Mouse (Mus musculus) left cerebral cortex, postnatal 36 days (tissue): ENCODE data around the gene Tln2. TPM values are rescaled to one million over a fixed set of nuclear protein-coding genes. Genes with fewer than 3 reads are reported as not detected.

Source experiments
- DNase-seq, 2 experiments: peaks; one replicate each; pipeline ENCODE4 v3.0.0; 2021 to 2022; ENCODE audit warnings: low spot score in 2 of 2, mixed read lengths in 1 of 2
- intact Hi-C: fragments of 180-260 bp; cut with DNase I; formaldehyde crosslinking; loops from one replicate; pipeline ENCODE4 v1.15.1; 2025
- total RNA-seq, 2 experiments: library from RNA; stranded (reverse); gene quantifications; 2 replicates each; pipeline ENCODE4 v1.2.3; 2021

Gene Tln2
- total RNA-seq, 2 experiments from 2014 or later: 93.8 to 104 TPM

DNA sequence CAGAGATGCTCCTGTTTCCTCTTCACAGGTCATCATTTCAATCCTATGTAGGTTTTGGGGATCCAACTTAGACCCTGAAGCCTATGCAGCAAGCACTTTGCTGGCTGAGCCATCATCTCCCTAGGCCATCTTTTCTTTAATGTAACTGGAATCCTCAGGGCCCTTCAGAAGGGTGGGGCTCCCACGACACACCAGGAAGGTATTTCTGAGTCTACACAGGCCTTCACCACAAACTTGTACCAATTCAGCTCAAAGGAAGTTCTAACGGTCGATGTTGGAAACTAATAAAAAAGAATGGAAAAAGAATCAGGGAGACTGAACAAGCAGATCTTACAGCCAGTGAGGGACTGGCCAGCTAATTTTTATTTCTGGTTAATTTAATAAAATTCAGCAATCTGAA lies 163.1 kb downstream of the Tln2 start:
- DNase-seq: no peak
- intact Hi-C loops: no loop called here

DNA sequence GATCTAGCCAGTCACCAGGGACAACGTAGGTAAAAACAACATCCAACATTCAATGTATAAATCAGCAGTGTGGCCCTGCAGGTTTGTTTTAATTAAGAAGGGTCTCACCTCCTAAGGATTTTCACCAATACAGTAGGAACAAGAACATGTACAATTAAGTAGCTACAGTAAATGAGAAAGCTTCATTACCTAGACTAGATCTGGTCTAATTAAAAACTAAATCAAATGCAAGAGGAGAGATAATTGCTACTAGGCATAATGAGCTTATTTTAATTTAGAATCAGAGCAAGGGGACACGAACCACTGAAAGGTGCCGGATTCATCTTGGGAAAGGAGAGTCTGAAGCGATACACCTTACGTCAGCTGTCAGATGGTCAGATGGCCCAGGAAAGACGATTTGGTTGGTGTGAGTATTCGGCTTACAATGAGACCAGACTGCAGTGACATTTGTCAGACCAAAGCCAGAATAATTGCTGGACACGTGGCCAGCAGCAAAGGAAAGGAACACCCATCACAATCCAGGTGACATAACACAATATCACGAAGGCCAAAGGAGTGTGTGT lies 175.4 kb downstream of the Tln2 start:
- intact Hi-C loops: no loop called here
- DNase-seq: no peak

DNA sequence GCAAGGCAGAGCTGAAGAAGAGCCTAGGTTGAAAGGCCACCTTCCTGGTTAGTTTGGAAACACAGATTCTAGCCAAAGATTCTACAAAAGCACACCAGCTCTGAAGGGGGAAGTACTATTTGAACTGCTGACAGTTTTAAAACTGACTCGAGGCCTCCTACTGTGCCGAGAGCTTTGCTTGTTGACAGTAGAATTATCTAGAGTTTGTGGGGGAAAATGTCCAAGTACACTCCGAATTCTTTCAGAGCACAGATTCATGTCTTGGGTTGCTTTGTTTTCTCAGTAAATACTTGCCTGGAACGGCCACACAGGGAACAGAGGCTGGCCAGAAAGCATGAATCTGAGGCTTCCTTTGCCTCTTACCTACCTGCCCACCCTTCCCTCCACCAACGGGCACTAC lies 179.4 kb downstream of the Tln2 start:
- intact Hi-C loops: no loop called here
- no peak for DNase-seq

DNA sequence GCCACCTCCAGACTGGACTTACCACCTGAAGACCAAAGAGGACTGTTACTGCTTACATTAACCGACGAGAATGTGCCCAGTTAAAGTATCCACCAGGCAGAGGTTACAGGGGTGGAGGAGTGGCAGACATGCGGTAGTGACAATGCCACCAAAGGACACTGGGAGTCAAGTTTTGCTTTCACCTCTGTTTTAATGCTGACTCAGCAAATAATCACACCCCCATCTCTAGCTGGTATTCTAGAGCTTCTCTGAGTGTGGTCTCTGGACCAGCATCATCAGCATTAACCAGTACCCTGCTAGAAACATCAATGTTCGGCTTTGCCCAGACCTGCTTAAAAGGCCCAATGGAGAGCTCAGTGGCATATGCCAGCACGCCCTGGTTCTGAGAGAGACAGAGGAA lies 180.7 kb downstream of the Tln2 start:
- DNase-seq: no peak
- intact Hi-C loops: no loop called here

DNA sequence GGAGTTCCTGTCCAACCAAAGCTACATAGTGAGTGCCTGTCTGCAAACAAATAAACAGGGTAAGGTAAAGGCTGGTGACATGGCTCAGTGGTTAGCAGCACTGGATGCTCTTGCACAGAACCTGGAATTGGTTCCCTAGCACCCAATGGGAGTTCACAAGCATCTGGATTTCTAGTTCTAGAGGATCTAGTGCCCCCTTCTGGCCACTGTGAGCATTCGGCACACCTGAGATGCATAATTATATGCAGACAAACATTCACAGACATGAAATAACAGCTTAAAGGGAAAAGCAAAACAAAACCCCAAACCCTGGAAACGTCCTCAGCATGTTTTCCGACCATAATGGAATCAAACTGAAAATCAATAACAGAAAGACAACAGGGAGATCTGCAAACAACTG lies 191.4 kb downstream of the Tln2 start:
- intact Hi-C loops: no loop called here
- DNase-seq: no peak

DNA sequence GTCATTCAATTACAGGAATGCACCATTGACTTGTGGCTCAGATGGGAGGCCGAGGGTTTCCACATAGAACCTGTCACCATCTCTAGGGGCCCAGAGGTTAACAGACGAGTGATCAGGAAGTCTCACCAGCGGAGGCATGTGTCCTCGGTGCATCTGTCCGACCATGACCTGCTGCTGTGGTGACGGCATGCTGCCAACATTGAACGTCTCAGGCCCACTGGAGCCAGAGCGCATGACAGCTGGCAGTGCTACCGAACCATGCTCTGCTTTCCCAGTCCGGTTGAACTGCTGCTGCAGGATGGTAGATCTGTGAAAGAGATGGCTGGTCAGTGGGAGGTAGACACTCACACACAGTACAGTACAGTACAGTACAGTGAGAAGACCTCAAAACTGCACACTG lies 197.0 kb downstream of the Tln2 start:
- intact Hi-C loops: no loop called here
- DNase-seq: no peak

DNA sequence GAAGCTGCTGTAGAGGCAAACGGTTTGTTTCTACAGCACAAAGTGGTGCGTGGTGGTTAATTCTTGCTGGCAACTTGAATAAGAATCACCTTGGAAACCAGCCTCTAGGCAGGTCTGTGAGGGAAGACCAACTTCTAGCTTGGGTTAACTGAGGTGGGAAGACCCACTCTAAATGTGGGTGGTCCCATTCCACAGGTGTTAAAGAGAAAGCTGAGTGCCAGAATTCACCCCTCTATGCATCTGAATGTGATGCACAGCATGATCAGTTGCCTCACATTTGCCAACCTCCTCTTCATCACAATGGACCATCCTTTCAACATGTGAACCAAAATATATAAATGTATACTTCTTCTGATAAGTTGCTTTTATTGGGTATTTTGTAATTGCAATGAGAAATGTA lies 197.4 kb downstream of the Tln2 start:
- intact Hi-C loops: no loop called here
- DNase-seq: no peak

DNA sequence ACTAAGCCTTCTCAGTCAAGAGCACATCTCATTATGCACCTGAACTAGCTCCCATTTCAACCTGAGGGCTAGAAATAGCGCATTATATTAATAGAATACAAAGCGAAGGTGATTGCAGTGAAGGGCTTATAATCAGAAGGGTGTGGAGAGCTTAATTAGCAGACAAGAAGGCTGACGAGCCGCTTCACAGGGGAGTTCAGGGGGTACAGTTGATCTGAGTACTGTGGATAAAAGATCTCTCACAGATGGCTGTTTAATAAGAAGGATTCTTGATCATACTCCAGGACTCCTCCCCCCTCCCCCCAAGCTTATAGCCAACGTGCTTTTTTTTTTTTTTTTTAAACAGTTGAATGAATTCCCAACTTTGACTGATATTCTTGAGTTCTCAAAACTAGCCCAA lies 198.0 kb downstream of the Tln2 start:
- intact Hi-C loops: no loop called here
- DNase-seq: no peak

DNA sequence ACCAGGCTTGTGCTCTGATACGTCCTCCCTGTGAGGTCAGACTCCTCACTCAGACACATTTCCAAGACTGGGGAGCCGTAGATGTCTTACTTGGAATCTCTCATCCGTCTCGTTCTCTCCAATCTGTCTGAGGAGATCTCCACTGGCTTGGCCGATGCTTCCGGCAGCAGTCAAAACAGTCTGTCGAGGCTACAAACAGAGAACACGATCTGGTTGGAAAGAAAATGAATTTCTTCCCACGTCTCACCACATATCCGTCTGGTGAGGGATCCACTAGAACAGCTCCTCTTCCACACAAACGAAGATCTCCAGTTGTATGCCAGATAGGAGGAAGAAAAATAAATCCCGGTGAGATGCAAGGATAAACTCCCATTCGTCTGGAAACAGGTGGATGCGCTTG lies 205.1 kb downstream of the Tln2 start:
- intact Hi-C loops: no loop called here
- no peak for DNase-seq

DNA sequence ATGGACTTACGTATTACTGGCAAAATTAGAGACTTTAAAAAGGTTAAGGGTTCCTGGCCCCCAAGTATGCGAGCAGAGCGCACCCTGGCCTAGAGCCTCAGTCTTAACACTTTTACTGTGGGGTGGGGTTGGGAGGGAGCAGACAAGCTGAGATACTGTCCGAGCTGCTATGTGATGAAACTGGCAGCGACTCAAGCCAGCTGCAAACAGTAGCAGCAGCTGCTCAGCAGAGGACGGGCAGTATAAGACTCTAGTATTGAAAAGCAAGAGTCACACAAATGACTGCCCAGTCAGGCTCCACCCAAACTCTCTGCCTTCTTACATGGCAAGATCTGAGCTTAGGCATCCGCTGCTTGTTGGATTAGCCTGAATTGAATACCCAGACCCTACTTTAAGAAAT lies 206.1 kb downstream of the Tln2 start:
- DNase-seq: no peak
- intact Hi-C loops: no loop called here

DNA sequence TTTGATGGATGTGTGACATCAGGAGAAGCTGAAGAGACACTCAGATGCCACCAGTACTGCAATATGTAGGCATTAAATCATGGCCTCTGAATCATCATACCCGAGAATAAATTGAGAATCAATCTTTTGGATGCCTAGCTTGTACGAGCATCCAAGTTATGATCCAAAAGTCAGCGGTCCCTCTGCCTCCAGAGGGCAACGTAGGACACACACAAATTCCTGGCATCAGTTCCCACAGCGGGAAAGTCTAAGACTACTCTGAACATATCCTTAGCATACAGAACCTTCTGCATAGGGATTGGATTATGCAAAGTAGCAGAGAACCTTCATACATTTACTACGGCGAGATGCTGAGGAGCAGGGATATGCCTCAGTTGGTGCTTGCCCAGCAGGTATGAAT lies 210.5 kb downstream of the Tln2 start:
- intact Hi-C loops: no loop called here

DNA sequence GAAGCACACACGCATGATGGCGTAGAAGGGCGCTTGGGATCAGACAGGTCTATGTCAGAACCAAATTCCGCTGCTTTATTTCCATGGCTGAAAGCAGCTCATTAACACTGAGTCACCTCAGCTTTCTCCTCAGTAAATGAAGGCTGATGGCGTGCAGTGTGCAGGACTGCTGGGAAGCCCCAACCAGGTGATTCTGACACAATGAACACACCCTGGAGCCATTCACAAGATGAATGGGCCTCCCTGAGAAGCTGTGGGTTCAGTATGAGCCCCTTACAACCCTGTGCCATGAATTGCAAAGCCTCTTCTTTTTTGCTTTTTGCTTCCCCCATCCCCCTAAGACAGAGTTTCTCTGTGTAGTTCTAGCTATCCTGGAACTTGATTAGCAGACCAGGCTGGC lies 212.3 kb downstream of the Tln2 start:
- no peak for DNase-seq
- intact Hi-C loops: no loop called here

More for the DNA sequence above, 210.5 kb downstream of the Tln2 start:
- DNase-seq: no peak

DNA sequence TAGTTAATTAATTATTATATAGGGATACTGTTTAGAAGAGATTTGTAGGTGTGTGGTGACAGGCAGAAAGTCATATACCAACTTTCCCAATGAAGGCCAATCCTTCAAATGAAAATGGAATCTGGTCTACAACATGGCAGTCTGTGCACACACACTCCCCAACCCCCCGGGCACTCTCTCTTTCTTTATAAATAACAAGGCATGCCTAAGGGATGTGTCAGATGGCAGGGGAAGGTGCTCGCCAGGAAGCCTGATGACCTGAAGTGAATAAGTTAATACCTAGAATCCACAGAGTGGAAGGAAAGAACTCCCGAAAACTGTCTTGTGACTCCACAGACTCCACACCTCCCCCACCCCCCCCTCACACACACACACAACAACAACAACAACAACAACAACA lies 228.2 kb downstream of the Tln2 start:
- intact Hi-C loops: no loop called here
- DNase-seq: no peak

DNA sequence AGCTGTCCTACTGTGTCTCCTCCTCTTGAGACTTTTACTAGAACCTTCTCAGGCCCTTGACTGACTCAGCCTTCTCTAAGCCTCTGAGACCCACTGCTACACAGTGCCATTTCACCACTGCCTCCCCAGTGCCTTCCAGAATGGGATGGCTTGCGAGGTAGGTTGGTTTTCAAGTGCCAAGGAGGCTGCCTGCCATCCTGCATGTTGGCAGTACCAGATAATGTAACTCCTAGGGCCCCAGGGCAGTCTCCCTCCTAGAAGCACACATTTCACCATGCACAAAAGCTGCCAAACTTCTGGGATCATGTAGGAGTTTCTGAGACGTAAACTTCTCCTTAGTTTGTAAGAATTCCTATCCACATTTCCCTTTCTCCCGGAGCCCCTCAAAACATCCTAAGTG lies 231.1 kb downstream of the Tln2 start:
- no peak for DNase-seq
- intact Hi-C loops: no loop called here

DNA sequence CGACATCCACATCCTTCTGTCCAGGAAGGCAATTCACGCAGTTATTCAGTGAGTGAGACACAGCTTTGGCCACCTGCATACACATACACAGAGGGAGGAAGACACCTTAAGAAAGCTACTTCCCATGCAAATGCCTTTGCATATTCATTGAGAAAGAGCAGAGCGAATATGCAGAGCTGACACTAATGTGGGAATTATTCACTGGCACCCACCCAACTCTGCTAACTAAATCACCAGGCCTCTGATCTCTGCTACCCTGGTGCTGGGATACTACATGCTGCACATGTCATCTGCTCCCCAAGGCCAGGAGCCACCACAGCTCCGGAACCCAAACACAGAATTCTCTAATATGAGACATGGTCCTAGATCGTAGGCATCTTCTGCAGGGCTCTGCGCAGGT lies 237.6 kb downstream of the Tln2 start:
- intact Hi-C loops: no loop called here
- DNase-seq: no peak

DNA sequence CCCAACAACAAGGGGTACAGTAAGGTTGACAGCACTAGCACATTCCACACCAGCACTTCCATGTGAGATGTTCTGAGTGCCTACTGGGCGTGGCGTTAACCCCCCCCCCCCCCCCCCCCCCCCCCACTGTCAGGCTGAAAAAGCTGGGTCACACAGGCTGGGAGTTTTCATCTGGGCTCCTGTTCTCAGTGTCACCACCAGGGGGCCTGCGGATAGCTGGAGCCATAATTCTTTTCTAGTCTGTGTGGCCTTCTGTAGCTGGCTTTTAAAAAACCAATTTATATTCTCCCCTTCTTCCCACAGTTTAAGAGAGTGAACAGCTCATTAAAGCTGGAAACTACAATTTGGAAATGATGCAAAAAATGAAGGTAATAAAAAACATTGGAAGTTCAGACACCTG lies 244.1 kb downstream of the Tln2 start:
- peak in 1 of 2 experiments; percentile 27 for DNase-seq
- intact Hi-C loops: loop anchor here (5.0 kb wide), 1 partner anchor 317 kb away; no protein-coding TSS in a partner anchor

DNA sequence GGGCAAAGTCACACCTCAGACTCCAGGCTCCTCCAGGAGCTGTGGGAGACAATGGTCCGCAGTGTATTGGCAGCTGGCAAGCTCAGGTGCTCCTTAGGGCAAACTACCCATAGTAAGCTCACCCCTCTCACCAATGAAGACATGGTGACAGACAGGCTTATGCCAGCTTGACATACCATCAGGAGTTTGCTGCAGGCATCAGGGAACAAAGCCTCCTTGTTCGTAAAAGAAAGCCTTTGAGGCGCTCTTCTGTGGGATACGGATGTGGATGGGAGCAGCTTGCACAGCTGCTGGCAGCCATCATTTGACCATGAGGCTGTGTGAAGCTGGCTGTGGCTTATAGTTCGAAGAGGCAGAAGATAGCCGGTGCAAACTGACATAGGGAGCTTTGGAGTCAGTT lies 254.5 kb downstream of the Tln2 start:
- no peak for DNase-seq
- intact Hi-C loops: no loop called here

DNA sequence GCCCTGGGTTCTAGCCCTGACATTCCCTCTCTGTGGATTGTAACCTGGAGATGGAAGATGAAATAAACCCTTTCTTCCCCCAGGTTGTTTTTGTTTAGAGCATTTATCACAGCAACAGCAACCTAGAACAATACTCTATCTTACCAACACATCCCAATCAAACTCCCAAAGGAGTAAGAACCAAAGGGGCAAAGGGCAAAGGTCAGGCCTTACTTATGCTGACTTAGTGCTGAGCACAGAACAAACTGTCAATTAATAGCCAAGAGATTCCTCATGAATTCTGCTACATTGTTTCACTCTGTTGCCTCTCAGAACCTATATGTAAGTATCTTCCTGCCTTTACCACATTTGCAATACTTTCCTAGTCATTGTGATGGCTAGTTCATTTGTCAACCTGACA lies 255.5 kb downstream of the Tln2 start:
- intact Hi-C loops: no loop called here
- no peak for DNase-seq

DNA sequence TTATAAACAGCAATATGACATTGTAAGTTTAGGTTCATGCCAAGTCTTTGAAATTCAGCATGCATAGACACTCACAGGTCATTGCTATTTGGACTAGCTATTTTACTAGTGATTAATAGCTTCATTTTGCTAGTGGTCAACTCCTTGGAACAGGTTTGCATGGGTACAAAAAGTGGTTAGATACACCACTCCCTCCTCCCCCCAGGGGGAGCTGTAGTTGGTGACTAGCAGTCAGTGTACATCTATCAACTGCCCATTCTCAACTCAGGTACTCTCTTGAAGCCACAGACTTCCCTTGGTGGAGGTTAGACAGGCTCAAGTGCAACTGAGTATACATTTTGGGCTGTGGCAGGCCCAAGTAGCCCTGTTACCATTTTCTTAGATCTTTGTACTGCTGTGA lies 256.5 kb downstream of the Tln2 start:
- intact Hi-C loops: no loop called here
- DNase-seq: no peak

DNA sequence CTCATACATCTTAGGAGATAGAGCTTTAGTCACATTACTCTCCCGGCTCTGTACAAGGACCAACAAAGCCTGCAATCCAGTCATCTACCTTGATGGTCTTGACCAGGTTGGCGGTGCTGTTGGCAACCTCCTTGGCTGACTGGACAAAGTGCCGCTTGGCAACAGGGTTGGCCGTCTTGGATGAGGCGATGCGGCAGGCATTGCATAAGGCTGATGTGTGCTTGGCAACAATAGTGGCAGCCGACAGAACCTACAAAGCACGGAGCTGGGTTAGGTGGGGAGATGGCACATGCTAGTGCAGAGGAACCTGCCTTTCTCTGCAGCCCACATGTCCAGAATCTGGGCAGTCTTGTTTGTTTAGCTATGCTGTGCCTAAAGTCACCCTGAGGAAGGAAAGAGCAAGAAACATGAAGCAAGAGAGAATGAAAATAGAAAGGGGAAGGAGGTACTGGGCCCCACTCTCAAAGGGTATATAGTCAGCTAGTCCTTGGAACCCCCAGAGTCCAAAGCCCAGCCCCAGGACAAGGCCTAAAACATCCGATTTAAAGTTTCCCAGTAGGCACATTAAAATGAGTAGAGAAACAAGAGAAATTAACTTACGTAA lies 257.0 kb downstream of the Tln2 start:
- intact Hi-C loops: no loop called here
- no peak for DNase-seq

DNA sequence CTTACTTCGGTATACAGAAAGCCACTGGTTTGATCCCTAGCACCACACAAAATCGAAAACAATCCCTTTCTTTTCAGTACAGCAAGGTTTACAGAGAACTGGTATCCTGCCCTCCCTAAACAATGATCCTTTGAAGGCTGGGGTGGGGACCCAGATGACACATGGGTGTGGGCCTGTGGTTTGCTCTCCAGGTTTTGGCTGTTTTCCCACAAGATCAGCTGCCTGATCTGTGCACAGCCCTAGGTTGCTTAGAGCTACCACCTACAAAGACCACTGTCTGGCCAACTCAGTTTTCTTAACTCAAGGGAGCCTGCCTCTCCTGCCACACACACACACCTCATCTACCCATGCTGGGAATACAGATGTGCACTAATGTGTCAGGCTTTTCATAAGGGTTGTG lies 257.9 kb downstream of the Tln2 start:
- DNase-seq: no peak
- intact Hi-C loops: no loop called here

DNA sequence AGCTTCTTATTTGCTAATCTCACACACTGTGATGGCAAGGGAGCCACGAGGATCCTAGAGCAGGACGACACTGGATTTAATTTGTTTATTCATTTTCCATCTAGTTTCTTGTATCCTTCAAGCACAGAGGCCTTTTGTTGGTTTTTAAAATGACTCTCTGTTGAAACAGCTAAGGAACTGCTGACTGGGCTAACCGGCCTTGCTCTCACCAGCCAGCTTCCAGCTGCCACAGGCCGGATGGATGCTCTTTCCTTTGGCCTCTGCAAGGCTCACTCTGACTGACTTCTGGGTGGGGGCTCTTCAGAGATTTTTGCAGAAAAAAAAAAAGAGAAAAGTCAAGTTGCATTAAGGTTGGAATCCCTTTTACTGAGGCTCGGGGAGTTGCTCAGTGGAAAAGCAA lies 258.7 kb downstream of the Tln2 start:
- no peak for DNase-seq

More for the DNA sequence above, 258.7 kb downstream of the Tln2 start:
- intact Hi-C loops: no loop called here
